Mouse (Mus musculus) inflammation-experienced regulatory T-cells, adult 6 months (primary cell): ENCODE results near the gene Pnp. TPM values are rescaled to one million over a fixed set of nuclear protein-coding genes. Genes with fewer than 3 reads are reported as not detected.
"Not testable (repeated sequence)": the region's sequence is repeated elsewhere in the genome, so short reads cannot be mapped to it uniquely, and the experiment has no call there.

Experiments used
- ATAC-seq: one replicate; pipeline ENCODE4 v1.8.0; 2017
- polyA plus RNA-seq, 3 experiments: library from polyadenylated mRNA; unstranded; fragments of 100-300 nt; shearing (Covaris generic); gene quantifications; one replicate each; pipeline ENCODE4 v1.2.1; 2017

The Pnp gene
- polyA plus RNA-seq: 10 to 100 TPM; 64.4 to 88.0 (median 67.9) TPM

- ATAC-seq: peak; percentile 95
These were observed at the start of gene Pnp, which contains the start of gene Pip4p1 for GRCm38 (mm10) chr14:50930754-50931492. Gene Pnp, plus strand, starts transcription at chr14:50931082. Gene Pip4p1, minus strand, starts transcription at chr14:50930856.

- no peak for ATAC-seq
These were observed 39.3 kb upstream of the Pnp start for GRCm38 (mm10) chr14:50891621-50892020.

- ATAC-seq: no peak
These were observed 38.8 kb upstream of the Pnp start for GRCm38 (mm10) chr14:50892091-50892490.

GRCm38 (mm10) chr14:50892541-50893459 lies 38.1 kb upstream of the Pnp start:
- ATAC-seq: no peak

GRCm38 (mm10) chr14:50895407-50895806 lies 35.5 kb upstream of the Pnp start:
- ATAC-seq: no peak

- ATAC-seq: no peak
These were observed 34.7 kb upstream of the Pnp start for GRCm38 (mm10) chr14:50895985-50896746.

GRCm38 (mm10) chr14:50896747-50897373 lies 34.0 kb upstream of the Pnp start:
- ATAC-seq: no peak

- ATAC-seq: no peak
These were observed 33.5 kb upstream of the Pnp start, which contains the start of gene Klhl33 for GRCm38 (mm10) chr14:50897374-50897765. Gene Klhl33, minus strand, starts transcription at chr14:50897507.

GRCm38 (mm10) chr14:50897992-50898391 lies 32.9 kb upstream of the Pnp start:
- ATAC-seq: not testable (repeated sequence)

GRCm38 (mm10) chr14:50903973-50904827 lies 26.7 kb upstream of the Pnp start:
- no peak for ATAC-seq

GRCm38 (mm10) chr14:50904828-50905129 lies 26.1 kb upstream of the Pnp start:
- ATAC-seq: no peak

GRCm38 (mm10) chr14:50905327-50905726 lies 25.6 kb upstream of the Pnp start:
- not testable (repeated sequence) for ATAC-seq

- no peak for ATAC-seq
These were observed 22.8 kb upstream of the Pnp start for GRCm38 (mm10) chr14:50908126-50908525.

- no peak for ATAC-seq
These were observed 19.5 kb upstream of the Pnp start for GRCm38 (mm10) chr14:50911356-50911755.

- not testable (repeated sequence) for ATAC-seq
These were observed 7.4 kb upstream of the Pnp start for GRCm38 (mm10) chr14:50923437-50923836.

- ATAC-seq: peak; percentile 95
These were observed 6.4 kb upstream of the Pnp start, which contains the start of the genes Osgep and Apex1 for GRCm38 (mm10) chr14:50924281-50925064. Gene Osgep, minus strand, starts transcription at chr14:50924893. Gene Apex1, plus strand, starts transcription at chr14:50924968.

GRCm38 (mm10) chr14:50925111-50925920 lies 5.6 kb upstream of the Pnp start:
- peak; percentile 11 for ATAC-seq

- ATAC-seq: no peak
These were observed 3.5 kb upstream of the Pnp start for GRCm38 (mm10) chr14:50927366-50927765.

- no peak for ATAC-seq
These were observed 931 bp upstream of the Pnp start for GRCm38 (mm10) chr14:50929951-50930350.
